Mouse (Mus musculus) neural tube, embryonic 15.5 days (tissue): ENCODE results near the gene Gm48552. TPM values are rescaled to one million over a fixed set of nuclear protein-coding genes. Genes with fewer than 3 reads are reported as not detected.

Experiments used
- ATAC-seq: fragments of 200-750 bp; cut with Nextera tagmentation; 2 replicates; pipeline ENCODE4 v1.8.0; 2017; ENCODE audit warnings: mild to moderate bottlenecking, moderate TSS enrichment, moderate library complexity; ENCODE audit not compliant: low FRiP score
- H3K27ac ChIP-seq: fragments of 300-500 bp; sonication (generic); replicated peaks from 2 replicates; pipeline ENCODE4 v1.5.1; 2015; ENCODE audit warnings: mild to moderate bottlenecking, inconsistent platforms
- H3K27me3 ChIP-seq: fragments of 300-500 bp; sonication (generic); replicated peaks from 2 replicates; pipeline ENCODE4 v1.6.1; 2015; ENCODE audit warnings: inconsistent platforms
- H3K36me3 ChIP-seq: fragments of 300-500 bp; sonication (generic); 2 replicates; pipeline ENCODE4 v1.6.1; 2015; ENCODE audit warnings: inconsistent platforms
- H3K4me1 ChIP-seq: fragments of 300-500 bp; sonication (generic); 2 replicates; pipeline ENCODE4 v1.6.1; 2015; ENCODE audit warnings: inconsistent platforms
- H3K4me2 ChIP-seq: fragments of 300-500 bp; sonication (generic); 2 replicates; pipeline ENCODE4 v1.6.1; 2015; ENCODE audit warnings: inconsistent platforms, mild to moderate bottlenecking, moderate library complexity
- H3K4me3 ChIP-seq: fragments of 300-500 bp; sonication (generic); replicated peaks from 2 replicates; pipeline ENCODE4 v1.5.1; 2015; ENCODE audit warnings: mild to moderate bottlenecking, inconsistent platforms
- H3K9ac ChIP-seq: fragments of 300-500 bp; sonication (generic); replicated peaks from 2 replicates; pipeline ENCODE4 v1.6.1; 2015; ENCODE audit warnings: mild to moderate bottlenecking, inconsistent platforms
- H3K9me3 ChIP-seq: fragments of 300-500 bp; sonication (generic); replicated peaks from 2 replicates; pipeline ENCODE4 v1.6.1; 2016; ENCODE audit warnings: inconsistent platforms
- WGBS: fragments of 180-500 bp; shearing (Covaris S2); methylation state at CpG from one replicate; pipeline ENCODE4 v1.1.7; 2015; ENCODE audit warnings: mixed read lengths; 5-methylcytosine and 5-hydroxymethylcytosine counted together
- microRNA-seq: library from miRNA; unstranded; fragments of <30 nt; microRNA quantifications from one replicate; pipeline ENCODE4, GENCODE M21; 2017
- polyA plus RNA-seq: library from polyadenylated mRNA; unstranded; fragments of >200 nt; fragmentation: Nextera tagmentation; extraction: Ambion mirVana; gene quantifications from 2 replicates; pipeline ENCODE4 v1.2.1, GENCODE M21; 2015

Gm48552 gene
- polyA plus RNA-seq, 1 experiment from 2014 or later = 3.4 TPM

GRCm38 (mm10) chr10:81431526-81432168 lies 42.8 kb downstream of the Gm48552 start:
- Histone ChIP-seq H3K27ac (peak overlapping the region; percentile 97), H3K4me1 (peaks cover 66% of the 10 kb centered on the region)
- 10% methylated on average over 15 of the region's 15 CpGs for WGBS

DNA sequence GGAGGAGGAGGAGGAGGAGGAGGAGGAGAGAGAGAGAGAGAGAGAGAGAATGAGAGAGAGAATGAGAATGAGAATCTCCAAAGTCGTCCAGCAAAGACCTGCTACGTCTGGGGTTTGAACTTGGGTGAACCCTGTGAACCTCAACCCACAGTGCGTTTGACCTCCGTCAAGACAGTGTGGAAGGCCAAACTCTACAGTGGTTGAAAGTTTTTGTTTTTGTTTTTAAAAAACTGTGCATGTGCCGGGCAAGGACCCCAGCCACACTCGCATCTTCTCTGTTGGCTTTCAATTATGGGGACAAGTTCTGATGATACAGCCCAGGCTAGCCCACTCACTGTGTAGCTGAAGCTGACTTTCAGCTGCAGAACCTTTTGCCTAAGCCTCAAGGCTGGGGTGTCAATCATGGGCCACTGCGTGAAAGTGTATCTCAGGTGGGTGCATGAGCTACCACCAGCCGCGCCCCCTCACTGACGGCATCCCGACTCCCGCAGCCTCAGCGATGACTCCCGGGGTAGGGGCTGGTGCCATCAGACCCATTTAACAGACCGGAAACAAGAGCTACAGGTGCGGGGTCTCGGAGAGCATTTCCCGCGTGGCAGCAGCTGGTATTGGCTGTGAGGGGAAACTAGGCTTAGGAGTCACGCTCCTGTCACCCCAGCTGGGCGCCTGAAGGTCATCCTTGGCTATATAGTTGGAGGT lies 43.5 kb downstream of the Gm48552 start:
- Histone ChIP-seq H3K27me3 (peaks cover 11% of the 10 kb centered on the region), H3K9ac (no peak overlapping the region), H3K4me3 (peak overlapping the region; percentile 28), H3K27ac (peak overlapping the region; percentile 58), H3K9me3 (no peaks in the 10 kb centered on the region), H3K36me3 (no peaks in the 10 kb centered on the region), H3K4me2 (peak overlapping the region; percentile 60), H3K4me1 (peaks cover 59% of the 10 kb centered on the region)
- ATAC-seq = peak; percentile 7; the same call in 1 of the 2 replicates
- WGBS = 60% methylated on average over 21 of the region's 21 CpGs

More at GRCm38 (mm10) chr10:81431526-81432168, 42.8 kb downstream of the Gm48552 start:
- Histone ChIP-seq H3K9ac (no peak overlapping the region), H3K4me2 (peak overlapping the region; percentile 92), H3K4me3 (peak overlapping the region; percentile 76), H3K9me3 (no peaks in the 10 kb centered on the region), H3K27me3 (peaks cover 13% of the 10 kb centered on the region), H3K36me3 (no peaks in the 10 kb centered on the region)
- peak; percentile 0; the same call in 1 of the 2 replicates for ATAC-seq

DNA sequence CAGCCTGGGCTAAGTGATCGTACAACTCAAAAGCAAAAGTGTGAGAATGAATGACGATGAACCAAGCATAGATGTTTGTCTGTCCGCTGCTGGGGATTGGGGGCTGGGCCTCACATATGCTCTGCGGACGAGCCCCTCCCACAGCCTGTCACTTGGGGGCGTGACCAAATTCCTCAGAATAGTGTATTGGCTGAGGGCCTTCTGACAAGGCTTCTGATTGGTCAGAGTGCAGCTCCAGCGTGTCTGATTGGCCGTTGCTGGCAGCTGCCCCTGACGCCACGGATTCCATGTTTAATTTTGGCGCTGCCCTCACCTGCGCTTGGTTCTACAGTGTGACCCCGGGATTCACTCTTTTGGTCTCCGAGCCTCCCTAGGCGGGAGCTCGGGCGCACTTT lies 44.1 kb downstream of the Gm48552 start:
- WGBS = 4% methylated on average over 17 of the region's 17 CpGs
- peak overlapping the region; percentile 58 for H3K27ac ChIP-seq
- H3K9me3 ChIP-seq = no peaks in the 10 kb centered on the region
- H3K27me3 ChIP-seq = peaks cover 5% of the 10 kb centered on the region
- H3K4me3 ChIP-seq = peak overlapping the region; percentile 28
- no peaks in the 10 kb centered on the region for H3K36me3 ChIP-seq
- H3K4me1 ChIP-seq = peaks cover 57% of the 10 kb centered on the region
- ATAC-seq = peak; percentile 81
- H3K4me2 ChIP-seq = peak overlapping the region; percentile 60
- H3K9ac ChIP-seq = 0 out of 2 replicates have a peak overlapping the region, but pooled peaks have one; percentile 12

DNA sequence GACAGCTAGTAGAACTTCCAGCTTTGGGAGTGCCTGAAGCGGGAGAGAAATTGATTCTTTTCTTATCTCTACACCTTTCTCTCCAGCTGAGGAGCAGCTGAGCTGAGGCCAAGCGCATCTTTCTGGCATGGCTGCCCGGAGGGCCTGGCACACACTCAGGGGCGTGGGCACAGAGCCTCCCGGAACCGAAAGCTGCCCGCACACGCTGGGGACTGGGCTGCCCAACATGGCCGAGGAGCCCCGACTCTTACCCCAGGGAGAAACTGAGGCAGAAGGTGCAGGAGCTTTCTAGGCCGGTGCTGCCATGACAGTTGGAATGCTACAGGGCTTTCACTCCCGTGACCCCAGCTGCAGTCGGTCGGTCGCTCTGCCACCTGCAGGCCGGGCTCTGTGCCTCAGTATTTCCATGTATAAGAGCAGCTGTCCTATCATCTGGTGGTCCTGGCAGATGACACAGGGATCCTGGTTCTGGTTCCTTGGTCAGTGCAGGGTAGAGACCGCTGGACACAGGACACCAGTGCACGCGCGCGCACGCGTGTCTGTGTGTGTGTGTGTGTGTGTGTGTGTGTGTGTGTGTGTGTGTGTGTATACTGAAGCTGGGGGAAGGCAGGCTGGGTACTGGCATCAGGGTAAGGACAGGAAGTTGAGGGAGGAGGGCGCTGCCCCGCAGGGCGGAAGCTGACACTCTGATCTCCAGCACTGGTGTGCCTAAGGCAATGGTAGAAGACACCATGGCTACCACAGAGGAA lies 44.9 kb downstream of the Gm48552 start:
- peak overlapping the region; percentile 52 for H3K27ac ChIP-seq

DNA sequence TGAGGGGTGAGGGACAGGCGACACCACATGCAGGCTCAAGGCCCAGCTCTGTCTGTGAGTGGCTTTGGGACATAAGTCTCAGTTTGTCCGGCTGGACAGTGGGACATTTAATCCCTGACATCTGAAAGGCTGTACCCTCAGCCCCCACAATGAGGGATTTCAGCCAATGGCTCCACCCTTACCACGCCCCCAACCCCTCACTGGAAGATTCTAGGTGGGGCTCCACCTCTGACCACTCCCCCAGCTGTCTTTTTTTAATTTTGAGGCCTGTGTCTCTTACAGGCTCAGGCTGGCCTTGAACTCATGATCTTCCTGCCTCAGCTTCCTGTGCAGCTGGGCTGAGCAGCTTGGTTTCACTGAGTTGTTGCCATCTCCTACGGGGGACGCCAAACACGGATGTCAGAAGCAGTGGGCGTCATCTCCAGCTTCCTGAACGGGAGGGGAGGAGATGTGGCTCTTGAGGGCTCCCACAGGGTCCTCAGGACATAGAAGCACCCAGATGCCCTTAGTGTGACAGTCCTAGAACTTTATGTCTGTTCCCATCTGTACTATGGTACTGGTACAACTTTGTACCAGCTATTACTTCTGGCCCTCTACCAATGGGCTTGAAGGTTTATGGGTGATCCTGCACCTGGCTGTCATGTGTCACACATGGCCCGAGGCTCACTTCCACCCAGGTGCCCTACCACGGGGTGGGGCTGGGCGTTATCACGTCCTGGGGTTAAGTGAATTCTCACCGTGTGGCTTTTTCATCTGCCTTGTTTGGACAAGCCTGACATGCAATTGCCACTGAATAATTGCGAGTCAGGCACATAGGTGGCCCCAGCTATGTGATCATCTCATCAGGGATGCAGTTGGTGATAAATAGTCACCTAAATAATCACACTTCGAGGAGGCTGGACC lies 45.8 kb downstream of the Gm48552 start:
- Histone ChIP-seq H3K9me3 (no peaks in the 10 kb centered on the region), H3K27ac (peak overlapping the region; percentile 62; the same call in 1 of the 2 replicates), H3K36me3 (no peaks in the 10 kb centered on the region), H3K27me3 (no peaks in the 10 kb centered on the region; the same call in 1 of the 2 replicates), H3K4me3 (no peak overlapping the region), H3K9ac (no peak overlapping the region), H3K4me1 (peaks cover 42% of the 10 kb centered on the region), H3K4me2 (no peak overlapping the region)
- ATAC-seq = no peak
- 68% methylated on average over 15 of the region's 15 CpGs for WGBS

More for the DNA sequence above, 44.9 kb downstream of the Gm48552 start:
- WGBS = 72% methylated on average over 26 of the region's 26 CpGs
- H3K4me1 ChIP-seq = peaks cover 51% of the 10 kb centered on the region
- H3K27me3 ChIP-seq = no peaks in the 10 kb centered on the region
- no peaks in the 10 kb centered on the region for H3K36me3 ChIP-seq
- H3K4me2 ChIP-seq = peak overlapping the region; percentile 60
- ATAC-seq = no peak
- no peak overlapping the region for H3K4me3 ChIP-seq
- 0 out of 2 replicates have a peak overlapping the region, but pooled peaks have one; percentile 12 for H3K9ac ChIP-seq
- H3K9me3 ChIP-seq = no peaks in the 10 kb centered on the region

- no peak for ATAC-seq
- Histone ChIP-seq H3K4me2 (no peak overlapping the region), H3K4me3 (no peak overlapping the region), H3K9me3 (no peaks in the 10 kb centered on the region), H3K27me3 (peaks cover 3% of the 10 kb centered on the region; the same call in 1 of the 2 replicates), H3K4me1 (peaks cover 39% of the 10 kb centered on the region), H3K27ac (peak overlapping the region; percentile 62), H3K36me3 (no peaks in the 10 kb centered on the region), H3K9ac (no peak overlapping the region)
- 61% methylated on average over 3 of the region's 3 CpGs for WGBS
These were observed 46.6 kb downstream of the Gm48552 start for GRCm38 (mm10) chr10:81435436-81435835.

Small RNAs within 50 kb of the gene (microRNA-seq; reads per million reads assigned to microRNA genes)
- gene Mir1191b = not detected
- gene Mir6913 = not detected

Other genes starting within 250 kb of the Gm48552 start
- gene Pias4, start 221.1 kb upstream of the Gm48552 start, polyA plus RNA-seq = 52.8 and 57.3 TPM in 2 replicates
- 493 and 549 TPM in 2 replicates for gene Eef2, start 212.4 kb upstream of the Gm48552 start, polyA plus RNA-seq
- 65.7 and 70.4 TPM in 2 replicates for gene Dapk3, start 206.0 kb upstream of the Gm48552 start, polyA plus RNA-seq
- gene 4930442H23Rik, start 205.2 kb upstream of the Gm48552 start, polyA plus RNA-seq = not detected in 2 replicates
- 0.17 and 0.26 TPM in 2 replicates for gene Nmrk2, start 187.0 kb upstream of the Gm48552 start, polyA plus RNA-seq
- 64.8 and 91.1 TPM in 2 replicates for gene Atcay, start 158.2 kb upstream of the Gm48552 start, polyA plus RNA-seq
- 27.1 and 31.9 TPM in 2 replicates for gene Zfr2, start 155.8 kb upstream of the Gm48552 start, polyA plus RNA-seq
- gene Matk, start 136.1 kb upstream of the Gm48552 start, polyA plus RNA-seq = 37.1 and 48.3 TPM in 2 replicates
- gene Mrpl54, start 122.1 kb upstream of the Gm48552 start, polyA plus RNA-seq = 155 and 160 TPM in 2 replicates
- gene Apba3, start 122.0 kb upstream of the Gm48552 start, polyA plus RNA-seq = 38.0 and 39.1 TPM in 2 replicates
- 4.1 and 7.9 TPM in 2 replicates for gene Tjp3, start 97.4 kb upstream of the Gm48552 start, polyA plus RNA-seq
- 116 and 124 TPM in 2 replicates for gene Pip5k1c, start 96.0 kb upstream of the Gm48552 start, polyA plus RNA-seq
- gene Cactin, start 67.9 kb upstream of the Gm48552 start, polyA plus RNA-seq = 27.8 and 34.0 TPM in 2 replicates
- 5.5 and 11.4 TPM in 2 replicates for gene Tbxa2r, start 60.3 kb upstream of the Gm48552 start, polyA plus RNA-seq
- gene Gipc3, start 45.7 kb upstream of the Gm48552 start, polyA plus RNA-seq = not detected in 2 replicates
- gene Hmg20b, start 38.5 kb upstream of the Gm48552 start, polyA plus RNA-seq = 31.0 and 48.9 TPM in 2 replicates
- gene Mfsd12, start 31.5 kb upstream of the Gm48552 start, polyA plus RNA-seq = 22.9 and 29.4 TPM in 2 replicates
- gene 4930404N11Rik, start 23.2 kb upstream of the Gm48552 start, polyA plus RNA-seq = 1.3 and 1.5 TPM in 2 replicates
- gene Fzr1, start 10.5 kb upstream of the Gm48552 start, polyA plus RNA-seq = 132 and 146 TPM in 2 replicates
- 101 TPM in 2 replicates for gene Dohh, start 4.6 kb upstream of the Gm48552 start, polyA plus RNA-seq
- gene Gm48551, start 4.5 kb upstream of the Gm48552 start, polyA plus RNA-seq = 5.7 and 7.2 TPM in 2 replicates
- gene Smim24, start 4.0 kb downstream of the Gm48552 start, polyA plus RNA-seq = 2.5 and 9.3 TPM in 2 replicates
- gene Nfic, start 66.6 kb downstream of the Gm48552 start, polyA plus RNA-seq = 35.0 and 35.8 TPM in 2 replicates
- 54.8 and 62.5 TPM in 2 replicates for gene Celf5, start 93.7 kb downstream of the Gm48552 start, polyA plus RNA-seq
- 68.5 and 70.3 TPM in 2 replicates for gene Ncln, start 107.4 kb downstream of the Gm48552 start, polyA plus RNA-seq
- 0.69 and 2.1 TPM in 2 replicates for gene S1pr4, start 111.1 kb downstream of the Gm48552 start, polyA plus RNA-seq
- 1.7 and 2.6 TPM in 2 replicates for gene Gna15, start 135.2 kb downstream of the Gm48552 start, polyA plus RNA-seq
- 91.1 and 102 TPM in 2 replicates for gene Gna11, start 156.2 kb downstream of the Gm48552 start, polyA plus RNA-seq
- 771 and 825 TPM in 2 replicates for gene Aes, start 170.5 kb downstream of the Gm48552 start, polyA plus RNA-seq
- 41.8 and 49.9 TPM in 2 replicates for gene Tle2, start 185.6 kb downstream of the Gm48552 start, polyA plus RNA-seq
- gene Tle6, start 212.1 kb downstream of the Gm48552 start, polyA plus RNA-seq = 5.7 and 7.3 TPM in 2 replicates
- 1.3 and 2.3 TPM in 2 replicates for gene BC025920, start 217.3 kb downstream of the Gm48552 start, polyA plus RNA-seq
- 45.6 and 51.8 TPM in 2 replicates for gene Sirt6, start 238.8 kb downstream of the Gm48552 start, polyA plus RNA-seq
- gene Ankrd24, start 239.5 kb downstream of the Gm48552 start, polyA plus RNA-seq = 19.0 and 24.2 TPM in 2 replicates